Mouse (Mus musculus) bone marrow, adult 2 months (tissue): Measurements from ENCODE around the gene Gm5767.
"Not testable (repeated sequence)": the region's sequence is repeated elsewhere in the genome, so short reads cannot be mapped to it uniquely, and the experiment has no call there.

Experiments used
- CTCF ChIP-seq: fragments of 200-500 bp; IDR thresholded peaks from 2 replicates; pipeline ENCODE4 v1.5.1; 2011; ENCODE audit warnings: low read length, control low read depth; ENCODE audit not compliant: control insufficient read depth, insufficient read depth
- POLR2A ChIP-seq: fragments of 200-500 bp; IDR thresholded peaks from 2 replicates; pipeline ENCODE4 v1.6.1; 2011; ENCODE audit warnings: low read depth, mild to moderate bottlenecking, control low read depth, low read length, borderline replicate concordance; ENCODE audit not compliant: control insufficient read depth

- TF ChIP-seq CTCF, POLR2A: not testable (repeated sequence)
Measured at GRCm38 (mm10) chr16:8732450-8732849, 51.9 kb downstream of the Gm5767 start.
